Mouse (Mus musculus) heart, postnatal 0 days (tissue): ENCODE measurements around the gene Cntnap1. TPM values are rescaled to one million over a fixed set of nuclear protein-coding genes. Genes with fewer than 3 reads are reported as not detected.

ENCODE experiments used
- ATAC-seq: fragments of 200-750 bp; cut with Nextera tagmentation; 2 replicates; pipeline ENCODE4 v1.8.0; 2017; ENCODE audit warnings: low read depth, moderate number of reproducible peaks, moderate library complexity; ENCODE audit not compliant: insufficient read depth
- DNase-seq: peaks from one replicate; pipeline ENCODE4 v3.0.0-alpha.2; 2016; ENCODE audit warnings: low spot score
- H3K27ac ChIP-seq: fragments of 300-500 bp; sonication (generic); 2 replicates; pipeline ENCODE4 v1.5.1; 2014; ENCODE audit warnings: low read depth, mild to moderate bottlenecking
- H3K27me3 ChIP-seq: fragments of 300-500 bp; sonication (generic); 2 replicates; pipeline ENCODE4 v1.6.1; 2014; ENCODE audit warnings: low read length, mixed read lengths; ENCODE audit not compliant: control insufficient read depth, insufficient read depth
- H3K36me3 ChIP-seq: fragments of 300-500 bp; sonication (generic); replicated peaks from 2 replicates; pipeline ENCODE4 v1.6.1; 2014; ENCODE audit warnings: low read length, mixed read lengths; ENCODE audit not compliant: control insufficient read depth, insufficient read depth
- H3K4me1 ChIP-seq: fragments of 300-500 bp; sonication (generic); 2 replicates; pipeline ENCODE4 v1.6.1; 2014; ENCODE audit warnings: antibody characterized with exemption; ENCODE audit not compliant: control insufficient read depth, insufficient read depth
- H3K4me2 ChIP-seq: fragments of 300-500 bp; sonication (generic); 2 replicates; pipeline ENCODE4 v1.6.1; 2014; ENCODE audit warnings: low read depth, mild to moderate bottlenecking, low read length, moderate library complexity
- H3K4me3 ChIP-seq: fragments of 300-500 bp; sonication (generic); 2 replicates; pipeline ENCODE4 v1.5.1; 2014; ENCODE audit warnings: low read depth, low read length
- H3K9ac ChIP-seq: fragments of 300-500 bp; sonication (generic); replicated peaks from 2 replicates; pipeline ENCODE4 v1.6.1; 2014; ENCODE audit warnings: low read depth, low read length, mixed read lengths
- H3K9me3 ChIP-seq: fragments of 300-500 bp; sonication (generic); replicated peaks from 2 replicates; pipeline ENCODE4 v1.6.1; 2016; ENCODE audit warnings: low read length; ENCODE audit not compliant: control insufficient read depth
- CTCF ChIP-seq: IDR thresholded peaks from 2 replicates; pipeline ENCODE4 v1.5.1; 2016; ENCODE audit warnings: antibody characterized with exemption, control low read depth, low read depth
- EP300 ChIP-seq: IDR thresholded peaks from 2 replicates; pipeline ENCODE4 v1.6.1; 2016; ENCODE audit warnings: antibody characterized with exemption, low read depth
- WGBS: fragments of 180-500 bp; shearing (Covaris S2); extraction: QIAGEN DNeasy Blood & Tissue Kit; methylation state at CpG from one replicate; pipeline ENCODE4 v1.1.7; 2014; 5-methylcytosine and 5-hydroxymethylcytosine counted together
- polyA plus RNA-seq: library from polyadenylated mRNA; unstranded; fragments of >200 nt; fragmentation: Nextera tagmentation; extraction: Ambion mirVana; gene quantifications from 2 replicates; pipeline ENCODE4 v1.2.1, GENCODE M21; 2015
- total RNA-seq: library from RNA; depleted of rRNA; stranded (reverse); fragments of >200 nt; gene quantifications from 2 replicates; pipeline ENCODE4 v1.2.3, GENCODE M21; 2014; ENCODE audit warnings: low replicate concordance

Cntnap1 gene
- total and polyA plus RNA-seq, 2 experiments from 2014 or later, result 0.20 to 1.4 TPM

DNA sequence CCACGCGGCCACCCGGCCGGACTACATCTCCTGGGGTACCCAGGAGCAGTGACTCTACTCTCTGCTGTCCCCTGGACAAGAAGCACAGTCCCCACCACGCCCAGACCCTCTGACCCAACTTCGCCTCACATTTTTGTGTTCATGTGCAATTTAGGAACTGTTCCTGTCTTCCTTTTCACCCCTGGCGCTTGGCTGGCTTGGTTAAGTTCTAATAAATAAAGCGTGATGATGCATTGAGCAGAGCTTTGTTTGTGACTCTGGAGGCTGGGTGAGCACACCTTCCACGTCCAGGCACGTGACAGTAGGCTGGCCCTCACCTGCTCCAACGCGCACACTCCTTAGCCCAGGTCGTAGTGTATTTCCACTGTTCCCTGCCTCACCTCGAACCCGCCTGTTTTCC, 8.8 kb upstream of the Cntnap1 start:
- ATAC-seq (no peak), DNase-seq (no peak)
- Histone ChIP-seq H3K4me3 (no peak overlapping the region), H3K27me3 (no peaks in the 10 kb centered on the region), H3K9me3 (no peaks in the 10 kb centered on the region), H3K27ac (no peak overlapping the region), H3K36me3 (peaks cover 55% of the 10 kb centered on the region), H3K9ac (no peak overlapping the region), H3K4me2 (no peak overlapping the region), H3K4me1 (no peaks in the 10 kb centered on the region)
- TF ChIP-seq EP300, result no peak
- 89% methylated on average over 15 of the region's 15 CpGs for WGBS

GRCm38 (mm10) chr11:101162301-101162700, 8.0 kb upstream of the Cntnap1 start:
- no peaks in the 10 kb centered on the region for H3K4me1 ChIP-seq
- ATAC-seq (no peak), DNase-seq (no peak)
- no peak for TF ChIP-seq EP300
- no peak for TF ChIP-seq CTCF
- no peaks in the 10 kb centered on the region for H3K9me3 ChIP-seq
- no peaks in the 10 kb centered on the region for H3K27me3 ChIP-seq
- H3K4me3 ChIP-seq, result no peak overlapping the region
- 67% methylated on average over 5 of the region's 5 CpGs for WGBS
- no peak overlapping the region for H3K4me2 ChIP-seq
- peaks cover 61% of the 10 kb centered on the region for H3K36me3 ChIP-seq
- no peak overlapping the region for H3K27ac ChIP-seq
- H3K9ac ChIP-seq, result no peak overlapping the region

- Histone ChIP-seq H3K9me3 (no peaks in the 10 kb centered on the region), H3K9ac (no peak overlapping the region), H3K27ac (no peak overlapping the region), H3K4me3 (no peak overlapping the region), H3K4me2 (no peak overlapping the region), H3K4me1 (no peaks in the 10 kb centered on the region), H3K36me3 (peaks cover 66% of the 10 kb centered on the region), H3K27me3 (no peaks in the 10 kb centered on the region)
- no peak for DNase-seq
- TF ChIP-seq EP300, result no peak
- TF ChIP-seq CTCF, result no peak
- ATAC-seq, result no peak
- WGBS, result 73% methylated on average over 5 of the region's 5 CpGs
These were observed 7.6 kb upstream of the Cntnap1 start for GRCm38 (mm10) chr11:101162772-101163171.

DNA sequence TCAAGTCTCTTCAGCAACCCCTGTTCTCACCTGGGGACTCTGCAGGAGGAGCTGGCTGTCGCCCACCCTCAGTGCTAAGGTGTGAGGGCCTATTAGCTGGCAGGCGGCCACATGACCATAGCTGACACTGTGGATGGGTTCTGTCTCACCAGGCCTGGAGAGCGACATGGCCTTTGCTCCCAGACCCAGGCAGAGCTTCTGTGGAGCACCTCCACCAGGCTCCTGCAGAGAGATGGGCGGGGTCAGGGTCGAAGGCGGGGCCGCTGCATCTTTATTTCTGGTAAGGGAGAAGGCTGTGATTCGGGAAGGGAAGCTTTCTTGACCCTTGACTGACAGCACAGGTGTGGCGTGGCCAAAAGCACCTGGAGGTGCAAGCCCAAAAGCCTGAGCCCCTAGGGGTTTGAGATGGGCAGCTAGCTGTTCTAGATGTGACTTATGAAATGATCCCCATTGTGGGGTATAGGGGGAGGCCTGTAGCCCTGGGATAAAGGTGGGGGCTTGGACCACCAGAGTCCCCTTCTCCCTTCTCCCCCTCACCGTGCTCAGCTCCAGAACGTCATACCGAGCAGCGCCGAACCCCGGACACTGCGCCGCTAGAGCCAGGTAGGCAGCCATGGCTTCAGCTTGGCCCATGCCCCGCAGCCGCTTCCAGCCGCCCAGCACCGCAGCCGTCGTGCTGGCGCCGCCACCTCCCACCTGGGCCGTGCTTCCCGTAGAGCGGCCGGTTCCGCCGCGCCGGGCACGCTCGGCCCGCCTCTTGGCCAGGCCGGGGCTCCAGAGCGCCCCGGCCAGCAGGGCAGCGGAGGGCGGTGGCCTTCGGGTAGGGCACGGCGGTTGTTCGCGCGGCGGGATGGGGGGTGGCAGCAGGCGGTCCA, 6.6 kb upstream of the Cntnap1 start:
- TF ChIP-seq EP300 (no peak), CTCF (no peak)
- DNase-seq (no peak), ATAC-seq (no peak; the same call in 1 of the 2 replicates)
- Histone ChIP-seq H3K9ac (no peak overlapping the region), H3K27me3 (no peaks in the 10 kb centered on the region), H3K36me3 (peaks cover 70% of the 10 kb centered on the region), H3K27ac (no peak overlapping the region), H3K9me3 (no peaks in the 10 kb centered on the region), H3K4me1 (peaks cover 4% of the 10 kb centered on the region; the same call in 1 of the 2 replicates), H3K4me3 (no peak overlapping the region), H3K4me2 (no peak overlapping the region)
- 62% methylated on average over 49 of the region's 49 CpGs for WGBS

- no peak overlapping the region for H3K4me3 ChIP-seq
- DNase-seq (no peak), ATAC-seq (no peak)
- H3K9ac ChIP-seq, result no peak overlapping the region
- TF ChIP-seq CTCF (no peak), EP300 (no peak)
- peaks cover 10% of the 10 kb centered on the region for H3K4me1 ChIP-seq
- H3K36me3 ChIP-seq, result peaks cover 70% of the 10 kb centered on the region
- WGBS, result 54% methylated on average over 21 of the region's 21 CpGs
- no peak overlapping the region for H3K27ac ChIP-seq
- no peaks in the 10 kb centered on the region for H3K9me3 ChIP-seq
- no peak overlapping the region for H3K4me2 ChIP-seq
- no peaks in the 10 kb centered on the region for H3K27me3 ChIP-seq
These were observed 6.0 kb upstream of the Cntnap1 start for GRCm38 (mm10) chr11:101164351-101164665.
